Mouse (Mus musculus) lung, postnatal 0 days (tissue): ENCODE measurements around the gene Trmt5. TPM values are rescaled to one million over a fixed set of nuclear protein-coding genes. Genes with fewer than 3 reads are reported as not detected.

ENCODE experiments used
- ATAC-seq: fragments of 200-750 bp; cut with Nextera tagmentation; 2 replicates; pipeline ENCODE4 v1.8.0; 2017; ENCODE audit warnings: moderate library complexity
- DNase-seq: peaks from one replicate; pipeline ENCODE4 v3.0.0-alpha.2; 2016; ENCODE audit warnings: low spot score
- H3K27ac ChIP-seq: fragments of 300-500 bp; sonication (generic); 2 replicates; pipeline ENCODE4 v1.5.1; 2014; ENCODE audit warnings: antibody characterized with exemption, mild to moderate bottlenecking, low read length, mixed read lengths
- H3K27me3 ChIP-seq: fragments of 300-500 bp; sonication (generic); replicated peaks from 2 replicates; pipeline ENCODE4 v1.6.1; 2014; ENCODE audit warnings: low read length, mixed read lengths; ENCODE audit not compliant: insufficient read depth
- H3K36me3 ChIP-seq: fragments of 300-500 bp; sonication (generic); 2 replicates; pipeline ENCODE4 v1.6.1; 2014; ENCODE audit warnings: low read length, mixed read lengths; ENCODE audit not compliant: insufficient read depth
- H3K4me1 ChIP-seq: fragments of 300-500 bp; sonication (generic); 2 replicates; pipeline ENCODE4 v1.6.1; 2014; ENCODE audit warnings: antibody characterized with exemption, low read depth, low read length, mixed read lengths; ENCODE audit not compliant: insufficient read depth
- H3K4me2 ChIP-seq: fragments of 300-500 bp; sonication (generic); replicated peaks from 2 replicates; pipeline ENCODE4 v1.6.1; 2014; ENCODE audit warnings: low read depth, mild to moderate bottlenecking, low read length, moderate library complexity, mixed read lengths
- H3K4me3 ChIP-seq: fragments of 300-500 bp; sonication (generic); 2 replicates; pipeline ENCODE4 v1.5.1; 2014; ENCODE audit warnings: low read depth, low read length
- H3K9ac ChIP-seq: fragments of 300-500 bp; sonication (generic); replicated peaks from 2 replicates; pipeline ENCODE4 v1.6.1; 2014; ENCODE audit warnings: low read depth, mild to moderate bottlenecking
- H3K9me3 ChIP-seq: fragments of 300-500 bp; sonication (generic); 2 replicates; pipeline ENCODE4 v1.6.1; 2016; ENCODE audit warnings: low read length, mixed read lengths
- CTCF ChIP-seq: IDR thresholded peaks from 2 replicates; pipeline ENCODE4 v1.5.1; 2016; ENCODE audit warnings: antibody characterized with exemption, mild to moderate bottlenecking
- EP300 ChIP-seq: IDR thresholded peaks from 2 replicates; pipeline ENCODE4 v1.6.1; 2016; ENCODE audit warnings: antibody characterized with exemption, mild to moderate bottlenecking, control low read depth
- WGBS: fragments of 180-500 bp; shearing (Covaris S2); extraction: QIAGEN DNeasy Blood & Tissue Kit; methylation state at CpG from one replicate; pipeline ENCODE4 v1.1.7; 2014; 5-methylcytosine and 5-hydroxymethylcytosine counted together
- polyA plus RNA-seq: library from polyadenylated mRNA; unstranded; fragments of >200 nt; fragmentation: Nextera tagmentation; extraction: Ambion mirVana; gene quantifications from 2 replicates; pipeline ENCODE4 v1.2.1, GENCODE M21; 2015

Gene Trmt5
- polyA plus RNA-seq, 1 experiment from 2014 or later = 9.0 TPM

GRCm38 (mm10) chr12:73307750-73308149 is 21.2 kb upstream of the Trmt5 start:
- H3K9me3 ChIP-seq = no peaks in the 10 kb centered on the region
- ATAC-seq (no peak), DNase-seq (no peak)
- no peaks in the 10 kb centered on the region for H3K4me1 ChIP-seq
- no peak overlapping the region for H3K4me2 ChIP-seq
- no peak for TF ChIP-seq EP300
- no peak for TF ChIP-seq CTCF
- WGBS = 82% methylated on average over 4 of the region's 4 CpGs
- no peak overlapping the region for H3K27ac ChIP-seq
- no peak overlapping the region for H3K4me3 ChIP-seq
- H3K36me3 ChIP-seq = no peaks in the 10 kb centered on the region
- no peaks in the 10 kb centered on the region for H3K27me3 ChIP-seq
- no peak overlapping the region for H3K9ac ChIP-seq

- Histone ChIP-seq H3K27ac (no peak overlapping the region), H3K9ac (no peak overlapping the region), H3K9me3 (no peaks in the 10 kb centered on the region), H3K27me3 (no peaks in the 10 kb centered on the region), H3K4me2 (no peak overlapping the region), H3K4me1 (no peaks in the 10 kb centered on the region), H3K36me3 (no peaks in the 10 kb centered on the region), H3K4me3 (no peak overlapping the region)
- peak; percentile 50 for DNase-seq
- TF ChIP-seq EP300 (no peak), CTCF (no peak)
- no peak for ATAC-seq
- WGBS = 58% methylated on average over 4 of the region's 4 CpGs
Observed at GRCm38 (mm10) chr12:73304636-73305035, 18.1 kb upstream of the Trmt5 start.

- no peak for DNase-seq
- H3K36me3 ChIP-seq = no peaks in the 10 kb centered on the region
- H3K9me3 ChIP-seq = no peaks in the 10 kb centered on the region
- no peaks in the 10 kb centered on the region for H3K4me1 ChIP-seq
- no peak overlapping the region for H3K9ac ChIP-seq
- 81% methylated on average over 2 of the region's 2 CpGs for WGBS
- no peak overlapping the region for H3K27ac ChIP-seq
- no peaks in the 10 kb centered on the region for H3K27me3 ChIP-seq
- H3K4me3 ChIP-seq = no peak overlapping the region
- H3K4me2 ChIP-seq = no peak overlapping the region
- ATAC-seq = no peak
- TF ChIP-seq CTCF (no peak), EP300 (no peak)
Observed at GRCm38 (mm10) chr12:73300531-73300930, 14.0 kb upstream of the Trmt5 start.

- H3K36me3 ChIP-seq = no peaks in the 10 kb centered on the region
- H3K27me3 ChIP-seq = no peaks in the 10 kb centered on the region
- ATAC-seq (no peak), DNase-seq (no peak)
- no peak overlapping the region for H3K27ac ChIP-seq
- no peak overlapping the region for H3K4me3 ChIP-seq
- no peak overlapping the region for H3K9ac ChIP-seq
- 91% methylated on average over 5 of the region's 5 CpGs for WGBS
- no peaks in the 10 kb centered on the region for H3K4me1 ChIP-seq
- H3K4me2 ChIP-seq = no peak overlapping the region
- TF ChIP-seq EP300 (no peak), CTCF (no peak)
- H3K9me3 ChIP-seq = no peaks in the 10 kb centered on the region
Observed at GRCm38 (mm10) chr12:73298621-73299020, 12.1 kb upstream of the Trmt5 start.

GRCm38 (mm10) chr12:73295505-73296140 is 9.1 kb upstream of the Trmt5 start:
- ATAC-seq = peak; percentile 43; the same call in 1 of the 2 replicates
- Histone ChIP-seq H3K9me3 (no peaks in the 10 kb centered on the region), H3K4me3 (no peak overlapping the region), H3K4me1 (no peaks in the 10 kb centered on the region), H3K36me3 (no peaks in the 10 kb centered on the region), H3K27ac (no peak overlapping the region), H3K27me3 (no peaks in the 10 kb centered on the region), H3K9ac (no peak overlapping the region), H3K4me2 (no peak overlapping the region)
- TF ChIP-seq CTCF (no peak), EP300 (no peak)
- DNase-seq = peak; percentile 42
- WGBS = 45% methylated on average over 11 of the region's 11 CpGs

- TF ChIP-seq EP300 (no peak), CTCF (no peak)
- Histone ChIP-seq H3K4me1 (no peaks in the 10 kb centered on the region), H3K4me2 (no peak overlapping the region), H3K9me3 (no peaks in the 10 kb centered on the region), H3K36me3 (no peaks in the 10 kb centered on the region), H3K27me3 (no peaks in the 10 kb centered on the region), H3K27ac (no peak overlapping the region), H3K4me3 (no peak overlapping the region), H3K9ac (no peak overlapping the region)
- DNase-seq = no peak
- no peak for ATAC-seq
Observed at GRCm38 (mm10) chr12:73294884-73295283, 8.4 kb upstream of the Trmt5 start.

GRCm38 (mm10) chr12:73288626-73289025 is 2.1 kb upstream of the Trmt5 start:
- WGBS = 95% methylated on average over 3 of the region's 3 CpGs

More at GRCm38 (mm10) chr12:73288626-73289025, 2.1 kb upstream of the Trmt5 start:
- no peak overlapping the region for H3K4me2 ChIP-seq
- H3K36me3 ChIP-seq = no peaks in the 10 kb centered on the region
- H3K4me1 ChIP-seq = peaks cover 6% of the 10 kb centered on the region; the same call in 1 of the 2 replicates
- DNase-seq (no peak), ATAC-seq (no peak)
- H3K4me3 ChIP-seq = no peak overlapping the region
- no peaks in the 10 kb centered on the region for H3K27me3 ChIP-seq
- no peak overlapping the region for H3K9ac ChIP-seq
- H3K27ac ChIP-seq = no peak overlapping the region
- no peak for TF ChIP-seq EP300
- TF ChIP-seq CTCF = no peak
- no peaks in the 10 kb centered on the region for H3K9me3 ChIP-seq
